Mouse (Mus musculus) MEL (cell line): ENCODE measurements around the gene Krt34. TPM values are rescaled to one million over a fixed set of nuclear protein-coding genes. Genes with fewer than 3 reads are reported as not detected.

Experiments
- DNase-seq: peaks from one replicate; pipeline ENCODE4 v3.0.0; 2011; ENCODE audit warnings: low read depth, low spot score
- H3K27ac ChIP-seq: 2 replicates; pipeline ENCODE4 v1.5.1; 2012; ENCODE audit warnings: low read depth, mild to moderate bottlenecking, control low read depth, low read length, moderate library complexity; ENCODE audit not compliant: control insufficient read depth
- H3K27me3 ChIP-seq, 2 experiments: fragments of 150-350 bp in 1 of 2; sonication (generic) in 1 of 2; 2 replicates each; pipeline ENCODE4 v1.6.1; 2012; ENCODE audit warnings: low read length in 2 of 2, mild to moderate bottlenecking in 2 of 2, improper control_type of control experiment in 1 of 2, moderate library complexity in 1 of 2; ENCODE audit not compliant: insufficient read depth in 2 of 2, control insufficient read depth in 1 of 2
- H3K36me3 ChIP-seq, 2 experiments: 2 replicates each; pipeline ENCODE4 v1.6.1; 2012 to 2014; ENCODE audit warnings: low read length in 2 of 2, improper control_type of control experiment in 1 of 2, inconsistent platforms in 1 of 2, mild to moderate bottlenecking in 1 of 2; ENCODE audit not compliant: insufficient read depth in 2 of 2, control insufficient read depth in 1 of 2
- H3K4me1 ChIP-seq, 2 experiments: fragments of 150-350 bp in 1 of 2; sonication (generic) in 1 of 2; 2 replicates each; pipeline ENCODE4 v1.6.1; 2012; ENCODE audit warnings: low read length in 2 of 2, improper control_type of control experiment in 1 of 2, mild to moderate bottlenecking in 1 of 2; ENCODE audit not compliant: insufficient read depth in 2 of 2, control insufficient read depth in 1 of 2
- H3K4me3 ChIP-seq, 2 experiments: fragments of 150-350 bp in 1 of 2; sonication (generic) in 1 of 2; 2 replicates each; pipeline ENCODE4 v1.5.1; 2012; ENCODE audit warnings: low read depth in 2 of 2, low read length in 2 of 2, mild to moderate bottlenecking in 2 of 2, moderate library complexity in 2 of 2, control low read depth in 1 of 2, improper control_type of control experiment in 1 of 2; ENCODE audit not compliant: control insufficient read depth in 1 of 2, insufficient read depth in 1 of 2
- H3K79me2 ChIP-seq: 2 replicates; pipeline ENCODE4 v1.6.1; 2012; ENCODE audit warnings: mild to moderate bottlenecking, low read length, moderate library complexity; ENCODE audit not compliant: control insufficient read depth, poor library complexity, insufficient read depth
- H3K9ac ChIP-seq: 2 replicates; pipeline ENCODE4 v1.6.1; 2012; ENCODE audit warnings: low read depth, mild to moderate bottlenecking, control low read depth, low read length, moderate library complexity; ENCODE audit not compliant: control insufficient read depth, poor library complexity, severe bottlenecking
- H3K9me3 ChIP-seq: fragments of 150-350 bp; sonication (generic); replicated peaks from 2 replicates; pipeline ENCODE4 v1.6.1; 2012; ENCODE audit warnings: mild to moderate bottlenecking, low read length, improper control_type of control experiment, moderate library complexity; ENCODE audit not compliant: insufficient read depth
- CHD1 ChIP-seq: IDR thresholded peaks from 2 replicates; pipeline ENCODE4 v1.6.1; 2012; ENCODE audit warnings: low read depth, mild to moderate bottlenecking, inconsistent platforms, low read length, improper control_type of control experiment
- CTCF ChIP-seq, 3 experiments: IDR thresholded peaks in 2 of 3; conservative IDR thresholded peaks in 1 of 3; 2 replicates each; pipeline ENCODE4 v1.5.1; 2011 to 2012; ENCODE audit warnings: low read length in 3 of 3, low read depth in 2 of 3, mild to moderate bottlenecking in 2 of 3, improper control_type of control experiment in 1 of 3, inconsistent platforms in 1 of 3, mixed read lengths in 1 of 3, moderate library complexity in 1 of 3; ENCODE audit not compliant: control insufficient read depth in 1 of 3, insufficient read depth in 1 of 3, poor library complexity in 1 of 3, severe bottlenecking in 1 of 3
- E2F4 ChIP-seq: IDR thresholded peaks from 2 replicates; pipeline ENCODE4 v1.6.1; 2011; ENCODE audit warnings: low read depth, low read length, improper control_type of control experiment, borderline replicate concordance
- GABPA ChIP-seq: IDR thresholded peaks from 2 replicates; pipeline ENCODE4 v1.6.1; 2012; ENCODE audit warnings: low read depth, mild to moderate bottlenecking, inconsistent platforms, low read length, improper control_type of control experiment, moderate library complexity
- HCFC1 ChIP-seq: IDR thresholded peaks from 2 replicates; pipeline ENCODE4 v1.6.1; 2012; ENCODE audit warnings: low read depth, mild to moderate bottlenecking, inconsistent platforms, low read length, improper control_type of control experiment, moderate library complexity
- JUND ChIP-seq: IDR thresholded peaks from 2 replicates; pipeline ENCODE4 v1.6.1; 2011; ENCODE audit warnings: low read depth, mild to moderate bottlenecking, improper control_type of control experiment, low read length
- MAFK ChIP-seq: IDR thresholded peaks from 2 replicates; pipeline ENCODE4 v1.6.1; 2011; ENCODE audit warnings: low read depth, mild to moderate bottlenecking, low read length, improper control_type of control experiment, borderline replicate concordance
- MAX ChIP-seq: IDR thresholded peaks from 2 replicates; pipeline ENCODE4 v1.6.1; 2011; ENCODE audit warnings: low read length, improper control_type of control experiment
- MAZ ChIP-seq: IDR thresholded peaks from 2 replicates; pipeline ENCODE4 v1.6.1; 2012; ENCODE audit warnings: low read depth, mild to moderate bottlenecking, inconsistent platforms, low read length, improper control_type of control experiment
- MXI1 ChIP-seq: IDR thresholded peaks from 2 replicates; pipeline ENCODE4 v1.6.1; 2011; ENCODE audit warnings: mild to moderate bottlenecking, low read depth, low read length, improper control_type of control experiment
- MYC ChIP-seq: IDR thresholded peaks from 2 replicates; pipeline ENCODE4 v1.6.1; 2011; ENCODE audit warnings: low read depth, mild to moderate bottlenecking, low read length, improper control_type of control experiment, moderate library complexity
- NELFE ChIP-seq: IDR thresholded peaks from 2 replicates; pipeline ENCODE4 v1.6.1; 2011; ENCODE audit warnings: low read depth, low read length, improper control_type of control experiment
- POLR2A ChIP-seq, 2 experiments: IDR thresholded peaks; 2 replicates each; pipeline ENCODE4 v1.6.1; 2011 to 2012; ENCODE audit warnings: low read length in 2 of 2, mild to moderate bottlenecking in 2 of 2, control low read depth in 1 of 2, improper control_type of control experiment in 1 of 2, low read depth in 1 of 2, moderate library complexity in 1 of 2; ENCODE audit not compliant: control insufficient read depth in 1 of 2, insufficient read depth in 1 of 2, poor library complexity in 1 of 2
- POLR2AphosphoS2 ChIP-seq: IDR thresholded peaks from 2 replicates; pipeline ENCODE4 v1.6.1; 2011; ENCODE audit warnings: low read length, improper control_type of control experiment
- RCOR1 ChIP-seq: IDR thresholded peaks from 2 replicates; pipeline ENCODE4 v1.6.1; 2012; ENCODE audit warnings: low read depth, mild to moderate bottlenecking, inconsistent platforms, low read length, improper control_type of control experiment
- TAL1 ChIP-seq: IDR thresholded peaks from 2 replicates; pipeline ENCODE4 v1.6.1; 2012; ENCODE audit warnings: mild to moderate bottlenecking, inconsistent platforms, low read length, moderate library complexity, mixed read lengths
- TCF12 ChIP-seq: IDR thresholded peaks from 2 replicates; pipeline ENCODE4 v1.6.1; 2014; ENCODE audit warnings: low read depth, mild to moderate bottlenecking, inconsistent platforms, low read length, improper control_type of control experiment, moderate library complexity
- UBTF ChIP-seq: IDR thresholded peaks from 2 replicates; pipeline ENCODE4 v1.6.1; 2012; ENCODE audit warnings: low read depth, mild to moderate bottlenecking, inconsistent platforms, low read length, improper control_type of control experiment, moderate library complexity, borderline replicate concordance; ENCODE audit not compliant: insufficient read depth
- USF1 ChIP-seq: IDR thresholded peaks from 2 replicates; pipeline ENCODE4 v1.6.1; 2014; ENCODE audit warnings: low read depth, mild to moderate bottlenecking, inconsistent platforms, low read length, improper control_type of control experiment, moderate library complexity
- ZKSCAN1 ChIP-seq: IDR thresholded peaks from 2 replicates; pipeline ENCODE4 v1.6.1; 2012; ENCODE audit warnings: low read depth, mild to moderate bottlenecking, inconsistent platforms, low read length, improper control_type of control experiment, moderate library complexity
- ZNF384 ChIP-seq: IDR thresholded peaks from 2 replicates; pipeline ENCODE4 v1.6.1; 2012; ENCODE audit warnings: low read depth, mild to moderate bottlenecking, inconsistent platforms, low read length, improper control_type of control experiment
- polyA plus RNA-seq, 2 experiments: library from polyadenylated mRNA; stranded (reverse) in 1 of 2; unstranded in 1 of 2; fragments of >175 nt in 1 of 2; fragments of >200 nt in 1 of 2; gene quantifications; 2 replicates each; pipeline versions ENCODE4 v1.2.1 to v1.2.4; 2012; ENCODE audit warnings: low replicate concordance in 2 of 2, low read depth in 1 of 2; ENCODE audit not compliant: insufficient read length in 2 of 2, insufficient read depth in 1 of 2, missing spikeins in 1 of 2
- total RNA-seq: library from RNA; depleted of rRNA; stranded (reverse); fragments of 300-350 nt; gene quantifications from 2 replicates; pipeline ENCODE4 v1.2.3, GENCODE M21; 2012

The Krt34 gene
- total and polyA plus RNA-seq, 3 experiments, result not detected

DNA sequence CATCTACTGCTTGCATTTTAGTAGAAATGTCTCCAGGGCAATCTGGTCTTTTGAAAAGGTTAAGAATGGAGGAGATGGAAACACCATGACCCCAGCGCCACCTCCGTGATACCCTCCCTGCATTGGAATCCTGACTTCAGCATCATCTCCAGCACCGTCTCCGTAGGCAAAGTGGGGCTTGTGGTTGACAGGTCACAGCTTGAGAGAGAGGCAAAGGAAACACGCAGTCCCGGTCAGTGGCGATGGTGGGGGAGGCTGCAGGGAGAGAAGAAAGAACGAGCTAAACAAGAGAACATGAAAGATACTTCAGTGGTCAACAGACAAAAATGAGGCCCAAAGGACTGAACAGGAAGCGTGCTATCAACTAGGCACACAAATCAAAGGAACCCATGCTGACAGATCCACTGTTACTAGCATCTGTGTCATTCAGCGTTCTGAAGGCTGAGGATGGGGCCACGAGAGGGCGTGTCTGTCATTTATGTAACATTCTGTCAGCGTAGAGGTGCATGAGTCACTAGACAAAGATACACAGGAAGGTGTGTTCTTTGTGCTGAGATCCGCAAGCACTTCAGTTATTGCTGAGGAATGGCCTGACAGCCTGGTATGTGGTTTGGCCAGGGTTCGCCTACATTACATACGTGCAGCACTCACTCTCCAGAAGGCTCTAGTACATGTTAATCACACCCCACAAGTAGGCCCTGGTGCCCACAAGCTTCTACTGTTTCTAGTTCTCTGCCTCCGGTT is 26.1 kb upstream of the Krt34 start (continued):
- TF ChIP-seq CTCF (IDR thresholded peaks at IDR 0.05 in 2 of 3, conservative IDR thresholded peaks at IDR 0.05 in 1 of 3; ENCODE audit: control insufficient read depth in 1 of 3, insufficient read depth in 1 of 3, low read depth in 2 of 3, low read length in 3 of 3, poor library complexity in 1 of 3, severe bottlenecking in 1 of 3), result no peak

DNA sequence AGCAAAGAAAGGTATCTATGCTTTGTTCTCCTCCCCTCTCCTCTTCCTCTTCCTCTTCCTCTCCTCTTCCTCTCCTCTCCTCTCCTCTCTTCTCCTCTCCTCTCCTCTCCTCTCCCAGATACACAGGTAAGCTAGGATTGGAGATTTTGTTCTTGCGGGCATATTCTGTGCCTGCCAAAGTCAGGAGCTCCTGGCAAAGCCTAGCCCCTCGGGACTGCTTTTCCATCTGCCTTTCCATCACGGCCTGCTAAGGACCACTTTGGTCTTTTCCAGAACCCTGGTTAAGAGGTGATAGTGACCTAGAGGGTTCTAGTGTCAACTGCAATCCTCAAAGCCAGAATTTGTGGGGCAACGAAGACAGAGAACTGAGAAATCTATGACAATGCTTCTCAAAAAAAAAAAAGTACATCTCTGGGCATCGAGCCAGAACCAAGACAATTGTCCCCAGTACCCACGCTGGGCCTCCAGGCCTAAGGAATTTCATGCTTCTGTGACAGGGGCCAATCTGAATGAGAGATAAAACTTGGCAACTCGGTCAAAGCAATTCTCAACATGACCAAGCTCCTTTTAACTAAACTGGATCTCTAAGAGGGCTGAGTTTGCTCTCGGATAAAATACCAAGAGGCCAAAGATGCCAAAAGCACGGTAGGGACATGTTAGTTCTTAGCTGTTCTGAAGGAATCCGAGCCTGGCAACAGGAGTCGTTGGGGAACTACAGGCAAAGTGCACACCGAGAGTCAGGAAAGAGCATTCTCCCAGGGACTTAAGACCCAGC is 25.1 kb upstream of the Krt34 start:
- no peak for DNase-seq
- Histone ChIP-seq H3K36me3 (no peaks in the 10 kb centered on the region), H3K27ac (no peak overlapping the region), H3K9ac (no peak overlapping the region), H3K27me3 (no peaks in the 10 kb centered on the region), H3K79me2 (no peaks in the 10 kb centered on the region), H3K4me3 (no peak overlapping the region), H3K4me1 (no peaks in the 10 kb centered on the region), H3K9me3 (no peaks in the 10 kb centered on the region)
- no peak for TF ChIP-seq POLR2A (IDR thresholded peaks at IDR 0.05; ENCODE audit: control insufficient read depth in 1 of 2, insufficient read depth in 1 of 2, low read depth in 1 of 2, low read length in 2 of 2, poor library complexity in 1 of 2)
- TF ChIP-seq USF1, result no peak
- TF ChIP-seq HCFC1, result no peak
- no peak for TF ChIP-seq MXI1
- no peak for TF ChIP-seq MAZ
- TF ChIP-seq ZKSCAN1, result no peak
- TF ChIP-seq POLR2AphosphoS2, result no peak
- TF ChIP-seq MAFK, result no peak
- no peak for TF ChIP-seq NELFE
- no peak for TF ChIP-seq TCF12
- TF ChIP-seq MYC, result no peak
- no peak for TF ChIP-seq CHD1
- TF ChIP-seq GABPA, result no peak
- TF ChIP-seq ZNF384, result no peak
- no peak for TF ChIP-seq UBTF
- no peak for TF ChIP-seq E2F4
- TF ChIP-seq MAX, result no peak
- TF ChIP-seq TAL1, result no peak
- TF ChIP-seq JUND, result no peak
- no peak for TF ChIP-seq RCOR1
